Comparison of ENCODE assay signal across 10 mouse cellular contexts in genomic region chr12:100124913-100125798, GRCm38 (mm10). TPM values are rescaled to one million over a fixed set of nuclear protein-coding genes. Genes with fewer than 3 reads are reported as not detected.
DNase-seq lines count a peak whose midpoint lies in the region; ATAC-seq and TF ChIP-seq lines count a peak whose summit lies in the region.
"Had no signal": no experiment of that assay in that cellular context is flagged by ENCODE, and none has a peak within 500 bp of the region (broad histone marks: within the 10 kb centered on the region; RNA-seq: fewer than 3 reads in every experiment).

No protein-coding gene starts in this region.

- no peaks in the 10 kb centered on the region for H3K9me3 ChIP-seq in forebrain, postnatal 0 days (ENCODE audit: low read length)
- no peaks in the 10 kb centered on the region for H3K9me3 ChIP-seq in forebrain, embryonic 15.5 days
- H3K9me3 ChIP-seq in midbrain, embryonic 13.5 days = no peaks in the 10 kb centered on the region
- no peaks in the 10 kb centered on the region for H3K9me3 ChIP-seq in midbrain, embryonic 10.5 days (replicated peaks)
- no peaks in the 10 kb centered on the region for H3K9me3 ChIP-seq in embryonic facial prominence, embryonic 14.5 days (ENCODE audit: control insufficient read depth, low read length)
- H3K9me3 ChIP-seq in neural tube, embryonic 13.5 days = no peaks in the 10 kb centered on the region

- no peak overlapping the region for H3K4me2 ChIP-seq in forebrain, postnatal 0 days (ENCODE audit: low read depth)
- H3K4me2 ChIP-seq in forebrain, embryonic 15.5 days (replicated peaks) = no peak overlapping the region
- H3K4me2 ChIP-seq in midbrain, embryonic 13.5 days (replicated peaks) = no peak overlapping the region
- H3K4me2 ChIP-seq in embryonic facial prominence, embryonic 14.5 days (ENCODE audit: low read depth, low read length) = no peak overlapping the region
- no peak overlapping the region for H3K4me2 ChIP-seq in neural tube, embryonic 13.5 days
- H3K4me2 ChIP-seq: heart, embryonic 11.5 days had no signal

- H3K36me3 ChIP-seq in forebrain, postnatal 0 days (ENCODE audit: insufficient read depth) = peaks cover 88% of the 10 kb centered on the region
- H3K36me3 ChIP-seq in forebrain, embryonic 15.5 days = peaks cover 87% of the 10 kb centered on the region
- peaks cover 93% of the 10 kb centered on the region for H3K36me3 ChIP-seq in midbrain, embryonic 13.5 days
- H3K36me3 ChIP-seq in midbrain, embryonic 10.5 days = peaks cover 97% of the 10 kb centered on the region
- H3K36me3 ChIP-seq in embryonic facial prominence, embryonic 14.5 days (ENCODE audit: control insufficient read depth, insufficient read depth, low read length) = peaks cover 94% of the 10 kb centered on the region
- peaks cover 94% of the 10 kb centered on the region for H3K36me3 ChIP-seq in neural tube, embryonic 13.5 days

- H3K4me1 ChIP-seq in forebrain, postnatal 0 days (ENCODE audit: insufficient read depth) = no peaks in the 10 kb centered on the region
- H3K4me1 ChIP-seq in forebrain, embryonic 15.5 days = no peaks in the 10 kb centered on the region
- H3K4me1 ChIP-seq in midbrain, embryonic 13.5 days (replicated peaks) = no peaks in the 10 kb centered on the region
- no peaks in the 10 kb centered on the region for H3K4me1 ChIP-seq in midbrain, embryonic 10.5 days
- H3K4me1 ChIP-seq in embryonic facial prominence, embryonic 14.5 days (ENCODE audit: control insufficient read depth, insufficient read depth, low read length) = no peaks in the 10 kb centered on the region
- no peaks in the 10 kb centered on the region for H3K4me1 ChIP-seq in neural tube, embryonic 13.5 days (replicated peaks)

- peak; percentile 25; the same call in 1 of the 2 replicates for TF ChIP-seq CTCF in forebrain, postnatal 0 days (IDR thresholded peaks at IDR 0.05; ENCODE audit: low read depth)

- H3K4me3 ChIP-seq in forebrain, postnatal 0 days (ENCODE audit: low read depth, low read length) = no peak overlapping the region
- H3K4me3 ChIP-seq in forebrain, embryonic 15.5 days = no peak overlapping the region
- no peak overlapping the region for H3K4me3 ChIP-seq in midbrain, embryonic 13.5 days (replicated peaks)
- no peak overlapping the region for H3K4me3 ChIP-seq in midbrain, embryonic 10.5 days
- no peak overlapping the region for H3K4me3 ChIP-seq in embryonic facial prominence, embryonic 14.5 days (ENCODE audit: low read depth, low read length)
- no peak overlapping the region for H3K4me3 ChIP-seq in neural tube, embryonic 13.5 days

- H3K27ac ChIP-seq in forebrain, postnatal 0 days (ENCODE audit: low read depth, low read length) = no peak overlapping the region
- no peak overlapping the region for H3K27ac ChIP-seq in forebrain, embryonic 15.5 days (replicated peaks)
- H3K27ac ChIP-seq in midbrain, embryonic 13.5 days = no peak overlapping the region; the same call in 1 of the 2 replicates
- H3K27ac ChIP-seq in midbrain, embryonic 10.5 days (replicated peaks) = no peak overlapping the region
- H3K27ac ChIP-seq in embryonic facial prominence, embryonic 14.5 days (replicated peaks; ENCODE audit: low read depth, low read length) = no peak overlapping the region
- no peak overlapping the region for H3K27ac ChIP-seq in neural tube, embryonic 13.5 days (replicated peaks)

- H3K27me3 ChIP-seq in forebrain, postnatal 0 days (ENCODE audit: insufficient read depth, low read length) = no peaks in the 10 kb centered on the region
- H3K27me3 ChIP-seq in forebrain, embryonic 15.5 days = no peaks in the 10 kb centered on the region
- H3K27me3 ChIP-seq in midbrain, embryonic 13.5 days = no peaks in the 10 kb centered on the region
- H3K27me3 ChIP-seq in midbrain, embryonic 10.5 days (ENCODE audit: low read depth, poor library complexity, severe bottlenecking) = no peaks in the 10 kb centered on the region
- H3K27me3 ChIP-seq in embryonic facial prominence, embryonic 14.5 days (replicated peaks; ENCODE audit: control insufficient read depth, insufficient read depth, low read length) = no peaks in the 10 kb centered on the region
- H3K27me3 ChIP-seq in neural tube, embryonic 13.5 days = no peaks in the 10 kb centered on the region

- WGBS in forebrain, postnatal 0 days = 78% methylated on average over 16 of the region's 16 CpGs
- 83% methylated on average over 16 of the region's 16 CpGs for WGBS in forebrain, embryonic 15.5 days
- WGBS in midbrain, embryonic 13.5 days = 83% methylated on average over 16 of the region's 16 CpGs
- WGBS in midbrain, embryonic 10.5 days = 82% methylated on average over 16 of the region's 16 CpGs
- WGBS in embryonic facial prominence, embryonic 14.5 days = 79% methylated on average over 16 of the region's 16 CpGs
- 80% methylated on average over 16 of the region's 16 CpGs for WGBS in neural tube, embryonic 13.5 days

- 0 out of 2 replicates have a peak, but pooled peaks have one; percentile 13 for ATAC-seq in forebrain, postnatal 0 days
- no peak for ATAC-seq in forebrain, embryonic 15.5 days (replicated peaks)
- peak; percentile 63; the same call in 1 of the 2 replicates for ATAC-seq in midbrain, embryonic 13.5 days
- peak; percentile 56; the same call in 1 of the 2 replicates for ATAC-seq in embryonic facial prominence, embryonic 14.5 days (ENCODE audit: low read depth)
- ATAC-seq in neural tube, embryonic 13.5 days (ENCODE audit: low read depth) = peak; percentile 51; the same call in 1 of the 2 replicates

- no peak overlapping the region for H3K9ac ChIP-seq in forebrain, postnatal 0 days
- no peak overlapping the region for H3K9ac ChIP-seq in forebrain, embryonic 15.5 days (replicated peaks)
- no peak overlapping the region for H3K9ac ChIP-seq in midbrain, embryonic 13.5 days (replicated peaks)
- no peak overlapping the region for H3K9ac ChIP-seq in embryonic facial prominence, embryonic 14.5 days (ENCODE audit: low read depth, low read length)
- no peak overlapping the region for H3K9ac ChIP-seq in neural tube, embryonic 13.5 days

- no peak for DNase-seq in forebrain, postnatal 0 days
- DNase-seq in midbrain, embryonic 10.5 days (ENCODE audit: low spot score) = no peak
- DNase-seq in embryonic facial prominence, embryonic 14.5 days (ENCODE audit: low spot score) = peak; percentile 58
- no peak for DNase-seq in urinary bladder, postnatal 36 days (ENCODE audit: low spot score in 2 of 2)
- no peak for DNase-seq in testis, postnatal 10 days (ENCODE audit: low spot score)
- DNase-seq: cerebellum, postnatal 36 days had no signal

RNA-seq across cellular contexts. Expression of gene Psmc1, which starts 15.2 kb away (rescaled TPM):
- 152 and 176 TPM in 2 replicates for total RNA-seq in forebrain, postnatal 0 days (2014; rRNA removed)
- polyA plus RNA-seq in forebrain, postnatal 0 days (2015; fragmentation: Nextera tagmentation; extraction: Ambion mirVana) = 281 and 298 TPM in 2 replicates
- polyA plus RNA-seq in forebrain, embryonic 15.5 days (2015; fragmentation: Nextera tagmentation; extraction: Ambion mirVana) = 272 and 277 TPM in 2 replicates
- 281 and 297 TPM in 2 replicates for polyA plus RNA-seq in midbrain, embryonic 13.5 days (2015; fragmentation: Nextera tagmentation; extraction: Ambion mirVana)
- polyA plus RNA-seq in midbrain, embryonic 10.5 days (2016; fragmentation: Nextera tagmentation; extraction: Ambion mirVana) = 417 and 419 TPM in 2 replicates
- 241 and 249 TPM in 2 replicates for polyA plus RNA-seq in embryonic facial prominence, embryonic 14.5 days (2014; fragmentation: Nextera tagmentation; extraction: Ambion mirVana)
- polyA plus RNA-seq in neural tube, embryonic 13.5 days (2015; fragmentation: Nextera tagmentation; extraction: Ambion mirVana) = 291 and 293 TPM in 2 replicates

RNA-seq across cellular contexts. Expression of gene Nrde2, which starts 34.3 kb away (rescaled TPM):
- 24.3 and 25.1 TPM in 2 replicates for total RNA-seq in forebrain, postnatal 0 days (2014; rRNA removed)
- 13.1 and 13.3 TPM in 2 replicates for polyA plus RNA-seq in forebrain, postnatal 0 days (2015; fragmentation: Nextera tagmentation; extraction: Ambion mirVana)
- 16.5 and 16.6 TPM in 2 replicates for polyA plus RNA-seq in forebrain, embryonic 15.5 days (2015; fragmentation: Nextera tagmentation; extraction: Ambion mirVana)
- 14.2 and 14.3 TPM in 2 replicates for polyA plus RNA-seq in midbrain, embryonic 13.5 days (2015; fragmentation: Nextera tagmentation; extraction: Ambion mirVana)
- 14.1 and 15.1 TPM in 2 replicates for polyA plus RNA-seq in midbrain, embryonic 10.5 days (2016; fragmentation: Nextera tagmentation; extraction: Ambion mirVana)
- polyA plus RNA-seq in embryonic facial prominence, embryonic 14.5 days (2014; fragmentation: Nextera tagmentation; extraction: Ambion mirVana) = 10.6 and 11.4 TPM in 2 replicates
- polyA plus RNA-seq in neural tube, embryonic 13.5 days (2015; fragmentation: Nextera tagmentation; extraction: Ambion mirVana) = 11.5 and 11.8 TPM in 2 replicates
